Mouse (Mus musculus): ENCODE data around the gene Sema3f.

- TF ChIP-seq POLR2A (IDR thresholded peaks at IDR 0.05; ENCODE audit: insufficient read depth, low read length): no peak
- no peak for TF ChIP-seq CTCF (IDR thresholded peaks at IDR 0.05; ENCODE audit: low read depth, low read length)
Observed at GRCm38 (mm10) chr9:107632478-107632877, 77.8 kb downstream of the Sema3f start.

Measured in ES-Bruce4 (cell line).